Mouse (Mus musculus) cerebellum, adult 2 months (tissue): ENCODE results near the gene Rcc1l. TPM values are rescaled to one million over a fixed set of nuclear protein-coding genes. Genes with fewer than 3 reads are reported as not detected.

Experiments used
- DNase-seq, 2 experiments: peaks; one replicate each; pipeline ENCODE4 v3.0.0; 2021
- H3K27ac ChIP-seq: fragments of 200-500 bp; 2 replicates; pipeline ENCODE4 v1.5.1; 2012; ENCODE audit warnings: low read length, control low read depth, inconsistent platforms; ENCODE audit not compliant: insufficient read depth
- H3K27me3 ChIP-seq: fragments of 200-500 bp; 2 replicates; pipeline ENCODE4 v1.6.1; 2012; ENCODE audit warnings: inconsistent platforms, mild to moderate bottlenecking, low read length, moderate library complexity; ENCODE audit not compliant: control insufficient read depth, insufficient read depth
- H3K4me1 ChIP-seq: fragments of 200-500 bp; 2 replicates; pipeline ENCODE4 v1.6.1; 2011; ENCODE audit warnings: low read length; ENCODE audit not compliant: control insufficient read depth, insufficient read depth
- H3K4me3 ChIP-seq: fragments of 200-500 bp; replicated peaks from 2 replicates; pipeline ENCODE3; 2011; ENCODE audit warnings: mild to moderate bottlenecking, low read depth, low read length, control low read depth; ENCODE audit not compliant: insufficient read depth
- CTCF ChIP-seq: fragments of 200-500 bp; IDR thresholded peaks from 2 replicates; pipeline ENCODE4 v1.5.1; 2011; ENCODE audit warnings: low read depth, mild to moderate bottlenecking, control low read depth, low read length, moderate library complexity, borderline replicate concordance; ENCODE audit not compliant: insufficient read depth
- POLR2A ChIP-seq: fragments of 200-500 bp; IDR thresholded peaks from 2 replicates; pipeline ENCODE4 v1.6.1; 2011; ENCODE audit warnings: low read length, control low read depth, borderline replicate concordance; ENCODE audit not compliant: insufficient read depth
- WGBS: fragments of 180-500 bp; shearing (Covaris S2); methylation state at CpG from one replicate; pipeline ENCODE4 v1.1.7; 2018; 5-methylcytosine and 5-hydroxymethylcytosine counted together
- polyA plus RNA-seq: library from polyadenylated mRNA; depleted of rRNA; stranded (reverse); fragments of >200 nt; gene quantifications from 2 replicates; pipeline ENCODE4 v1.2.3, GENCODE M21; 2012

Rcc1l gene
- polyA plus RNA-seq, 1 experiment = 15.7 TPM

- no peaks in the 10 kb centered on the region for H3K27me3 ChIP-seq
- no peak for DNase-seq
- no peak overlapping the region for H3K27ac ChIP-seq
- TF ChIP-seq POLR2A (no peak), CTCF (no peak)
- H3K4me1 ChIP-seq = no peaks in the 10 kb centered on the region
- WGBS = 83% methylated on average over 10 of the region's 10 CpGs
- H3K4me3 ChIP-seq = no peak overlapping the region
These were observed 30.1 kb upstream of the Rcc1l start for GRCm38 (mm10) chr5:134206721-134207120.

- no peak for TF ChIP-seq POLR2A
- no peak for TF ChIP-seq CTCF
- Histone ChIP-seq H3K4me1 (no peaks in the 10 kb centered on the region), H3K27me3 (no peaks in the 10 kb centered on the region), H3K27ac (no peak overlapping the region), H3K4me3 (no peak overlapping the region)
- 92% methylated on average over 8 of the region's 8 CpGs for WGBS
- DNase-seq = no peak
These were observed 17.1 kb upstream of the Rcc1l start for GRCm38 (mm10) chr5:134193664-134194063.

- TF ChIP-seq CTCF = no peak
- no peak for TF ChIP-seq POLR2A
- Histone ChIP-seq H3K4me1 (peaks cover under 1% of the 10 kb centered on the region; the same call in 1 of the 2 replicates), H3K4me3 (no peak overlapping the region), H3K27me3 (no peaks in the 10 kb centered on the region), H3K27ac (no peak overlapping the region)
- 85% methylated on average over 7 of the region's 7 CpGs for WGBS
- no peak for DNase-seq
These were observed 12.0 kb upstream of the Rcc1l start for GRCm38 (mm10) chr5:134188571-134188970.

GRCm38 (mm10) chr5:134186961-134187731 lies 10.6 kb upstream of the Rcc1l start:
- TF ChIP-seq CTCF (peak; percentile 80), POLR2A (no peak)

GRCm38 (mm10) chr5:134186059-134186458 lies 9.5 kb upstream of the Rcc1l start:
- Histone ChIP-seq H3K4me3 (no peak overlapping the region), H3K27me3 (no peaks in the 10 kb centered on the region), H3K4me1 (peaks cover 11% of the 10 kb centered on the region; the same call in 1 of the 2 replicates), H3K27ac (no peak overlapping the region)
- 90% methylated on average over 3 of the region's 3 CpGs for WGBS
- no peak for DNase-seq
- TF ChIP-seq POLR2A (no peak), CTCF (no peak)

More at GRCm38 (mm10) chr5:134186961-134187731, 10.6 kb upstream of the Rcc1l start:
- no peak overlapping the region for H3K27ac ChIP-seq
- H3K4me3 ChIP-seq = no peak overlapping the region
- H3K27me3 ChIP-seq = no peaks in the 10 kb centered on the region
- 69% methylated on average over 4 of the region's 4 CpGs for WGBS
- DNase-seq = peak; percentile 24 to 49
- H3K4me1 ChIP-seq = peaks cover 11% of the 10 kb centered on the region; the same call in 1 of the 2 replicates

GRCm38 (mm10) chr5:134183880-134184808 lies 7.6 kb upstream of the Rcc1l start, which contains the start of gene Gtf2ird2:
Gtf2ird2 (plus strand) TSS chr5:134184019.
- WGBS = under 1% methylated on average over 92 of the region's 92 CpGs
- peak; percentile 99 for DNase-seq
- Histone ChIP-seq H3K4me3 (peak within 1 kb of the TSS; percentile 73), H3K27me3 (no peaks in the 10 kb centered on the region), H3K27ac (peak within 1 kb of the TSS; percentile 80), H3K4me1 (peaks cover 11% of the 10 kb centered on the region; the same call in 1 of the 2 replicates)
- peak; percentile 63; the same call in 1 of the 2 replicates for TF ChIP-seq POLR2A
- TF ChIP-seq CTCF = no peak

GRCm38 (mm10) chr5:134183162-134183561 lies 6.6 kb upstream of the Rcc1l start:
- Histone ChIP-seq H3K4me3 (peak overlapping the region; percentile 69), H3K27me3 (no peaks in the 10 kb centered on the region), H3K27ac (peak overlapping the region; percentile 80; the same call in 1 of the 2 replicates), H3K4me1 (peaks cover 11% of the 10 kb centered on the region; the same call in 1 of the 2 replicates)
- no peak for DNase-seq
- TF ChIP-seq CTCF (no peak), POLR2A (no peak)
- WGBS = 44% methylated on average over 7 of the region's 7 CpGs
